Mouse (Mus musculus) bone marrow macrophage, adult 2 months (primary cell): ENCODE results near the gene Lpcat2. TPM values are rescaled to one million over a fixed set of nuclear protein-coding genes. Genes with fewer than 3 reads are reported as not detected.
"Not testable (repeated sequence)": the region's sequence is repeated elsewhere in the genome, so short reads cannot be mapped to it uniquely, and the experiment has no call there.

Experiments used
- H3K27ac ChIP-seq: 2 replicates; pipeline ENCODE4 v1.5.1; 2012; ENCODE audit warnings: low read depth, low read length; ENCODE audit not compliant: insufficient read depth
- H3K4me1 ChIP-seq: 2 replicates; pipeline ENCODE4 v1.6.1; 2012; ENCODE audit warnings: low read length; ENCODE audit not compliant: control insufficient read depth, insufficient read depth
- H3K4me3 ChIP-seq: 2 replicates; pipeline ENCODE4 v1.5.1; 2012; ENCODE audit warnings: mild to moderate bottlenecking, low read length, moderate library complexity; ENCODE audit not compliant: insufficient read depth
- CTCF ChIP-seq: IDR thresholded peaks from 2 replicates; pipeline ENCODE4 v1.5.1; 2012; ENCODE audit warnings: low read depth, mild to moderate bottlenecking, low read length, moderate library complexity
- POLR2A ChIP-seq: IDR thresholded peaks from 2 replicates; pipeline ENCODE4 v1.6.1; 2012; ENCODE audit warnings: mild to moderate bottlenecking, low read depth, low read length, borderline replicate concordance
- polyA plus RNA-seq: library from polyadenylated mRNA; stranded (reverse); fragments of >200 nt; gene quantifications from 2 replicates; pipeline ENCODE4 v1.2.4, GENCODE M21; 2012; ENCODE audit not compliant: missing spikeins, insufficient read depth, insufficient read length

The Lpcat2 gene
- polyA plus RNA-seq, 1 experiment = 130 TPM

DNA sequence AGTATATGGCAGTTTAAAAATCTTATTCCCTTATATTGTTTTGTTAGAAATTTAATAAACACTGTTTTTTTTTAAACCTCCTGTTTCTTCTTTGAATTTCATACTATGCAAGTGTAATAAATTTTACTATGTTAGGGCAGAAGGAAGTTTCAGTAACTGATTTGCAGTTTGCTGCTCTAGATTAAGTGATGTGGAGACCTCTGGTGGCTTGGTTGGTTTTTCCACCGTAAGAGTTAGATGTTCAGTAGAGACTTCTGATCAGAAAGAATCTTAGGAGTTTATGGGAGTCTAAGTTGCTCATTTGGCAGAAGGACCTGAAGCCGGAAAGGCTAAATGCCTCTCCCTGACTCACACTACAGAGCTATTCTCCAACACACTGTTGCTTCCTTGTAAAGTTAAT, 28.6 kb downstream of the Lpcat2 start:
- no peak overlapping the region for H3K27ac ChIP-seq

DNA sequence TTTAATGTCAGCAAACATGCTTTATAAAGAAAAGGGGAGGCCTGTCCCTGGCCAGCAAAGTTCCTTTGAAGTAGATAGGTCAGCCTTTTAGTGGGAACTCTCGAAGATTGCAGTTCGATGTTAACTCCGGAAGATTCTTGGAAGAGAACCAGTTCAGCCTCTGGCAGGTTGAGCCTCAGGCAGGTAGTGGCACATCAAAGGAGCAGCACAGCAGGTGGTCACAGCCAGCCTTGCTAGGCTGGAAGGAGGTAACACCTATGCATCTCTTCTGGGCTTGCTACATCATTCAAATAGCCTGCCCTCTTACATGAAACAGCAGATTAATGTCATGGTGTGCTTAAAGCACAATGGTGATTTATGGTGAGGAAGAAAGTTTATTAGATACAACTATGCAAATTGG, 37.1 kb downstream of the Lpcat2 start:
- H3K4me1 ChIP-seq, H3K4me3 ChIP-seq, H3K27ac ChIP-seq: not testable (repeated sequence)

More for the DNA sequence above, 28.6 kb downstream of the Lpcat2 start:
- Histone ChIP-seq H3K4me3 (no peak overlapping the region), H3K4me1 (peaks cover 15% of the 10 kb centered on the region)
- TF ChIP-seq POLR2A (no peak), CTCF (no peak)

DNA sequence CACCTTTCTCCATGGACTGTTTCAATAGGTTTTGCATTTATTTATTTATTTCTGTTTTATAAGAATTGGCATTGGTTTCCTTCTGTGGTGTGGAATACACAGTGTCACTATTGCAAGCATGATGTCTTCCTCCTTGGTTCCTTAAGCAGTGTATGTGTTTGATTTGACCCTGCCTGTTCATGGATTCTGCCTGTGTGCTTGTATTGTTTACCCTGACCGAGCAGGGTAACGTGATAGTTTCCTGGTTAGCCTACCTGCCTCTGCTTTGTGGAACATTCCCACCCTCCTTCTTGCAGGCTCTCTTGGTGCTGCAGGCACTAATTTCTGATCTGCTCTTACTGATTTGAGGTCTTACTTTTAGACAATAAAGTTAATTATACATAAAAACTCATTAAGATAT, 38.7 kb downstream of the Lpcat2 start:
- no peak overlapping the region for H3K4me3 ChIP-seq
- 0 out of 2 replicates have a peak, but pooled peaks cover 2% of the 10 kb centered on the region for H3K4me1 ChIP-seq
- no peak for TF ChIP-seq POLR2A
- TF ChIP-seq CTCF = no peak
- no peak overlapping the region for H3K27ac ChIP-seq

DNA sequence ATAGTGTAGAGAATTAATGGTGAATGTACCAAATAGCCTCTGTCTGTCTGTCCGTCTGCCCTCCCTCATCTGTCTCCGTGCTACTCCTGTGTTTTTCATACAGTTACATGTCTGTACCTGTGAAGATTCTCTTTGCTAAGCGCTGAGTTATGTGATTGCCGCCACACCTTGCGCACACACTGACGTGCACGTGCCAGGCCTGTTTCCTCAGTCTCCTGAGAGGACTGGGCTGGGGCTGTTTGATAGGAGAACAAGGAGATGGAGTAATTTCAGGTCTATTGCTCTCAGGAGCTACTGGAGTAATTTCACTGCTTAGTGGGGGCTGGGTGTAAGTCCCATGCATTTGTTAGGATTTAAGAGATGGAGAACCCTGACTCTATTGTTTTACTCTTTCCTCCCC, 39.9 kb downstream of the Lpcat2 start:
- TF ChIP-seq POLR2A (no peak), CTCF (no peak)
- Histone ChIP-seq H3K27ac (no peak overlapping the region), H3K4me1 (0 out of 2 replicates have a peak, but pooled peaks cover 2% of the 10 kb centered on the region), H3K4me3 (no peak overlapping the region)

DNA sequence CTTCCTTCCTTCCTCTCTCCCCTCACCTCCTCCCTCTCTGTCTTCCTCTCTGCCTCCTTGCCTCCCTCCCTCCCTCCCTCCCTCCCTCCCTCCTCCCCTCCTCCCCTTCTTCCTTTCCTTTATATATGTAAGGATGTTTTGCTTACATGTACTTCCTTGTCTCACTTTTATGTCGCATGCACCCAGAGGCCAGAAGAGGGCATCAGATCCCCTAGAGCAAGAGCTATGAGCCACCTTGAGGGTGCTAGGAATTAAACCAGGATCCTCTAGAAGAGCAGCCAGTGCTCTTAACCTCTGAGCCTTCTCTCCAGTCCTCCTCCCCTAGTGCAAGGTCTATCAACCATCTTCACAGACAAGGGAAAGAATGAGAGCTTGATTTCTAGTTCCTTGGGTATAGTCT, 40.9 kb downstream of the Lpcat2 start:
- Histone ChIP-seq H3K4me1 (0 out of 2 replicates have a peak, but pooled peaks cover 2% of the 10 kb centered on the region), H3K27ac (no peak overlapping the region), H3K4me3 (no peak overlapping the region)
- TF ChIP-seq CTCF (no peak), POLR2A (no peak)

DNA sequence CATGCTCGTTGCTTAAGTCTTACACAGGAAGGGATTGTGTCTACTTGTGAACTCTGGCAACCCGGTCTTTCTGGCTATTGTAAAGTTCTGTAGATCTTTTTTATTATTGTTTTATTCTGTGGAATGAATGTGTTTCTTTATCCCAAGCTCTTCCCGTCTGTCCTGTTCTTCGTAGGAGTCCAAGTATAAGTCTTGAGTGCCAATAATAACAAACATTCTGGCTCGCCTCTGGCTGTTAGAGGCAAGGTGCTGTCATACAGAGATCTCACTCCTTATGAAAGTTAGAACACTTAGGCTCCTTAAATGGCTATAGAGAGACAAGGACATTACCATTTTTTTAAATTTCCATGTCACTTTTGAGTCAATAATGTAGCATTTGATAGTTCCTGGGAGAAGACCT, 41.5 kb downstream of the Lpcat2 start:
- Histone ChIP-seq H3K4me1 (0 out of 2 replicates have a peak, but pooled peaks cover 2% of the 10 kb centered on the region), H3K4me3 (no peak overlapping the region), H3K27ac (no peak overlapping the region)
- TF ChIP-seq POLR2A (no peak), CTCF (no peak)

DNA sequence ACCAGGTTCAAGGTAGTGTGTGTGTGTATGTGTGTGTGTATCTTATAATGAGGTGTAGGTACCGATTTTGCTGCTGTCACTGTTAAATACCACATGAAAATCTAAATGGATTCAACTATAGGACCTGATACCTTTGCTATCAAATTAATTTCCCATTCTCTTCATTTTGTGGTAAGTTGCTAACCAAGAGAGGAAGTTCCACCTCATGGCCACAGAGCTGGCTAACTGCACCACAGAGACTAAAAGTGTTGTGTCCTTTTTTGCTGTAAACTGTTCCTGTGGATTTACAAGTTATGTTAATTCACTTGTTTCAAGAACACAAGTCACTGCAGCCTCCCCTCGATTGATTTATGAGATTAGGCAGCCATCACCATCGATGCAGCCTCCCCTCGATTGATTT, 42.7 kb downstream of the Lpcat2 start:
- Histone ChIP-seq H3K4me1 (0 out of 2 replicates have a peak, but pooled peaks cover 2% of the 10 kb centered on the region), H3K4me3 (no peak overlapping the region), H3K27ac (no peak overlapping the region)
- TF ChIP-seq POLR2A (no peak), CTCF (no peak)

DNA sequence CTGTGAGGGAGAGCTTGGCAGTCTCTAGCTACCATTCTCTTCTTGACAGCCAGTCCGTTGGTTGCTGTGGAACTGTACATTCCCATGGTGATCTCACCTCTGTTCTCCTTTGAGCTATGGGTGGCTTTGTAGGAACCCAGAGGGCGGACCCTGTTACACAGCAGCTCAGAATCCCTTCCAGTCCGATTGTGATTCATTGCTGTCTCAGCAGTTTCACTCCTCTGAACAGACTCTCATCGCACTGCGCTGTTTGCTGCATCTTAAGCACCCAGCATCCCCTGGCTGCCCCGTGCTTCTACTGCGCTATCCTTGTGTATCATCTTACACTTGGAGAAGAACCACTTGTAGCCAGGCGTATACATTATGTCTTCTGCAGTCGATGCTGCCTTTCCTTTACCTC, 44.5 kb downstream of the Lpcat2 start:
- TF ChIP-seq CTCF (no peak), POLR2A (no peak)
- H3K4me3 ChIP-seq = no peak overlapping the region
- no peak overlapping the region for H3K27ac ChIP-seq
- H3K4me1 ChIP-seq = 0 out of 2 replicates have a peak, but pooled peaks cover 2% of the 10 kb centered on the region

DNA sequence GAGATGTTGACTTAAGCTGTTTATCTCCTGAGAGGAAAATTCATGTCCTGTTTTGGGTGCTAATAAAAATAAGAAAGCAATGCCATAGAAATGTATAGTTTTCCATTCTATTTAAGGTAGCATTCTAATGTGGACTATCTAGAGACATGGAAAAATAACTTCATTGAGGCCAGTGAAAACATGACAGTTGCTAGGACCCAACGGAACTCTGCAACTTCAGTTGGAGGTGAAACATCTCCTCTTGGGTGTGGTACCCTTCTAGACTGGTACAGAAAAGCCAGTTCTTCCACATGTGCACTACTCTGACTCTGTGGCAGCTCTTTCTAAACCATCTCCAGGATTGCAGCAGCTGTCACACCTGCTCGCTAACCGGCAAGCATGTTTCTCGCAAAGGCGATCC, 46.0 kb downstream of the Lpcat2 start, which contains the start of gene Capns2:
Gene Capns2, plus strand, starts transcription at position 301 of the 400 bp plus-strand sequence.
- Histone ChIP-seq H3K4me3 (no peak within 1 kb of the TSS), H3K4me1 (0 out of 2 replicates have a peak, but pooled peaks cover 2% of the 10 kb centered on the region), H3K27ac (no peak within 1 kb of the TSS)
- TF ChIP-seq POLR2A (no peak), CTCF (no peak)

DNA sequence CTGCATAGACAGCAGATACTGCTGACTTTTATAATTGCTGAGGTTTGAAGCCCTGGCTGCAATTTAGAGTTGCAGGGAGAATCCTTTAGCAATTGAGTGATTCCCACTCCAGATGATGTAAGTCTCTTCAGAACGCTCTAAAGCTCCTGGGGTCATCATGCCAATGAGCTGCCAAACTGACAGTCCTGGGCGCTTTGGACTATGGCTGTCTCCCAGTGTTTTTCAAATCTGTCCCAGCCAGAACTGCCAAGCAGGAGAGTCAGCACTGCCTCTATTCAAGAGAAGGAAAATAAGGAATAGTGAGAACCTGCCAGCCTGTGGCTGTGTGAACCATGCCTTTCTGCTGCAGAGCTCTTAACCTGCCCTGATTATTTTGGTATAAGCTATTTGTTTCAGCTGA, 47.8 kb downstream of the Lpcat2 start:
- Histone ChIP-seq H3K4me1 (0 out of 2 replicates have a peak, but pooled peaks cover under 1% of the 10 kb centered on the region), H3K4me3 (no peak overlapping the region), H3K27ac (no peak overlapping the region)
- no peak for TF ChIP-seq CTCF
- TF ChIP-seq POLR2A = no peak

DNA sequence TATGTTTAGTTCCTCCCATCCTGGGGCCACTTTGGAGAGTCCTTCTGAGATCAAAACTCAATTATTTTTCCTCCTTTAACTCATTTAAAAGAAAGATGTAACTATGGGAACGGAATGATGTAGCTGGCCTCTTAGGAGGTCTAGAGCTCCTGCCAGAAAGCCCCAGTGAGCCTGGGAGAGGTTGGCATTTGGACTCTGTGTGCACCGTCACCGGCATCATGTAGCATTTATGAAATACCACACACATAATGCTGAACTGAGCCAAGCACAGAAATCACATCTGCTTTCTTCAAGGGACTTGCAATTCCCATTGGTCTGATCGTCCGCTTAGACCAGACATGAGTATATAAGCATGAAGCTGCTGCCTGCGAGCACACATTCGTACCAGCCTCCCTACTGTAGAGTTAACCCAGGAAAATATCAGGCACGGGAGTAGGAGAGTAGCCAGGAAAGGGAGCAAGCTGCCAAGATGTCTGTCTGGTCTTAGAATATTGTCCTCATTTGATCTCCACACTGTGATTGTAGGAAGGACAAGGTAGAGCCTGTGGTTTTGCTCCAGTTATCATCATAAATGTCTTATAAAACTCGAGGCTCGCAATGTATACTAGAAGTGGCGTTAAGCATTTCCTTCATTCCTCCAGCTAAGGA, 48.5 kb downstream of the Lpcat2 start:
- no peak for TF ChIP-seq POLR2A
- no peak for TF ChIP-seq CTCF
- Histone ChIP-seq H3K4me1 (no peaks in the 10 kb centered on the region), H3K4me3 (no peak overlapping the region), H3K27ac (no peak overlapping the region)
